Mouse (Mus musculus) thymus, postnatal 0 days (tissue): ENCODE data around the gene Fnbp1l. TPM values are rescaled to one million over a fixed set of nuclear protein-coding genes. Genes with fewer than 3 reads are reported as not detected.

Experiments
- DNase-seq: peaks from one replicate; pipeline ENCODE4 v3.0.0-alpha.2; 2015; ENCODE audit warnings: low spot score
- microRNA-seq: library from miRNA; unstranded; fragments of <30 nt; microRNA quantifications from one replicate; pipeline ENCODE4, GENCODE M21; 2016; ENCODE audit warnings: borderline number of aligned reads
- polyA plus RNA-seq: library from polyadenylated mRNA; unstranded; fragments of >200 nt; fragmentation: Nextera tagmentation; extraction: Ambion mirVana; gene quantifications from 2 replicates; pipeline ENCODE4 v1.2.1, GENCODE M21; 2015

Fnbp1l gene
- polyA plus RNA-seq, 1 experiment from 2014 or later: 7.1 TPM

DNA sequence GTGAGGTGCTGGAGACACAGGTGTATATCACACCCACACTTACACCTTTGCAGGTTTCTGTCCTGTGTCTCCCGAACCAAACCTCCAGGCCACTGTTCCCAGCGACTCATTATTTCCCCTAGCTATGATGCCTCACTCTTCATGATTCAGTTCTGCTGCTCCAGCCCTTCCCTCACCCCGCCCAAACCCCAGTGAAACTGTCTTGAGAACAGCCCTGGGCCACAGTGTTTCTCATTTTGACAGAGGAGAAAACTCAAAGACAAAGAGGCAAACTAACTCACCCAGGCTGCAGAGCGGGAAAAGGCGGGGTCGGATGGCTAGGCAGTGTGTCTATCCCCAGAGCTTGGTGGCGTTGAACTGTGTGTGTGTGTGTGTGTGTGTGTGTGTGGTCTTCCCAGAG, 121.0 kb downstream of the Fnbp1l start:
- no peak for DNase-seq

GRCm38 (mm10) chr3:122497871-122498270, 121.6 kb downstream of the Fnbp1l start:
- no peak for DNase-seq

- no peak for DNase-seq
Measured at GRCm38 (mm10) chr3:122494764-122495163, 124.8 kb downstream of the Fnbp1l start.

DNA sequence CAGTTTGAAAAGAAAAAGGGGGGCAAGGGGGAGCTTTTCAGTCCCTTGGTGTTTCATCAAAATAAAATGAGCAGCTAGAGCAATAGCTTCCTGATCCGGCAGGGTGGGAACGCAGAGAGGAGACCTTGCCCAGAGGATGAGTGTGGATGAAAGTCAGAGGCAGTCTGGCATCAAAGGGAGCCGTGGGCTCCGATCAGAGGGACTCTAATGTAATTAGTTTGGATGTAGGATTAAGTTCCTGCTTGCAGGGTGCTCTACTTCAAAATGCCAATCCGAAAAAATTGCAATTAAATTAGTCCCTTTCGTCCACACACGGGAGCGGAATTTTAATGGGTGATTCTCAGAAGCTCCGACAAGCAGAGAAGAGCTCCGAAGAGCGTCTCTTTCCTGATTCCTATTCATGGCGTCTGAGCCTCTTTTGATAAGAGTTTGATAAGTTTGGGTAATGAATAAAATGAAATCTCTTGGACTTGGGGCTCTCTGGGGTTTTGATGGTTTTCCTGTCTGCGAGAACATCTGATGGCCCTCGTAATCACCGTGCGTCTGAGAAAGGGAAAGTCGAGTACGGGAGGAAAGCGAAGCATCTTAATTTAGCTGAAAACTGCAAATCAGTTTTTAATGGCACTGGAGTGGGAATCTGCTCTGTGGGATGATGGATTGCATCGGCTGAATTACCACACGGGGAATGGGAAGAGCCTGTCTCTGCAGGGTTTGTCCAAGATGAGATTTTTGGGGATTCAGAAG, 126.5 kb downstream of the Fnbp1l start:
- DNase-seq: no peak

DNA sequence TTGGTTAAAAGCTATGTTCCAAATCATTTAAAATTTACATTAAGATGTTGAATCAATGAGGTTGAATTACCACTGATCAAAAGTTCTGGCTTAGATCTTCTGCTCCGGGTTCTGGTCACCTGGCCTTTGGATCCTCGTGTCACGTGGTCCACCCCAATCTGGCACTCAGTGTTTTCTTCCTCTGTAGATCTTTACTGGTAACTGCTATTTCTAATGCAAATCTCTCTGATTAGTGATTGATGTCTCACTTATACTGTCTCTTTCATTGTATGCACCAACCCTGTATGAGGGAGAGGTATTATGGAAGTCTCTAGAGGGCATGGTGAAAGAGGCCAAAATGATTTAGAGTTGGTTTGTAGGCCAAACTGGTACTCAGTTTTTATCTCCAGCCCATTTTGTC, 127.5 kb downstream of the Fnbp1l start:
- DNase-seq: no peak

DNA sequence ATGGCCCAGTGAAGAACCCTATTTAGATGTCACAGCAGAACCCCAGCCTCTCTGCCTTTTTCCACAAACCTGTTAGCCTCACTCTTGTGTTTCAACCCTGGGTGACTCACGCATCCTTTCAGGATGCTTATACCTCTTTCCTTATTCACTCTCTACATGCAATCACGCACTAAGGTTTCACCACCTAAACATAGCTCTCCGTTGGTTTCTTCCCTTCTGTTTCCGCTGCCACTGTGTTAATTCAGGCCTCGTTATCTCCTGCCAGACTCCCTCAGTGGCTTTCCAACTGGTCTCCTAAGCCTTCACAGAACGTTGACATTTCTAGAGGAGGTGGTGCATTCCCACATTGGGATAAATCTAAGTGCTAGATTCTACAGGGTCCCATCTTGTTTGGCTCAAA, 128.9 kb downstream of the Fnbp1l start:
- DNase-seq: no peak

Small RNA genes within 50 kb of the gene (microRNA-seq; reads per million reads assigned to microRNA genes)
- gene Mir7657: not detected

Other genes starting within 250 kb of the Fnbp1l start
- gene Pde5a, start 109.2 kb upstream of the Fnbp1l start, polyA plus RNA-seq: 2.4 and 2.5 TPM in 2 replicates